Mouse (Mus musculus): ENCODE data around the gene Tfeb. TPM values are rescaled to one million over a fixed set of nuclear protein-coding genes. Genes with fewer than 3 reads are reported as not detected.
A peak's percentile ranks its signal among the peaks of the same experiment; 100 is the strongest.

Tfeb gene
- total RNA-seq, 2 experiments from 2014 or later: 11.8 to 17.4 TPM

DNA sequence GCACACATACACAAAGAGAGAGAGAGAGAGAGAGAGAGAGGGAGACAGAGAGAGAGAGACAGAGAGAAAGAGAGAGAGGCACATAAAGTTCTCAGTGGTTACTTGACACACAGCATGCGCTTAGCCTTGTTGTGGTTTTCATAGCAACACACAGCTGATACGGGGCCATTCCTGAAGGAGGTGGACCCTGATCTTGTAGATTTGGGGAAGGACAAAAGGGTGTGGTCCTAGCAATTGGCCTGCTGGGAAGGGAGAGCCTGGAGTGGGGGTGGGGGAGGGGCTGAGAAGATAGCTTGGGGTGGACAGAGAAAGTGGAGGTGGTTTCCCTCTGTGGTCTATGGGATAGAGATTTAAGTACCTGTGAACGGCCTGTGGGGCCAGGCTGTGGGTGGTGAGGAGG lies 26.8 kb upstream of the Tfeb start:
- no peak for DNase-seq (ENCODE audit: extremely low spot score in 1 of 2, low spot score in 1 of 2)

DNA sequence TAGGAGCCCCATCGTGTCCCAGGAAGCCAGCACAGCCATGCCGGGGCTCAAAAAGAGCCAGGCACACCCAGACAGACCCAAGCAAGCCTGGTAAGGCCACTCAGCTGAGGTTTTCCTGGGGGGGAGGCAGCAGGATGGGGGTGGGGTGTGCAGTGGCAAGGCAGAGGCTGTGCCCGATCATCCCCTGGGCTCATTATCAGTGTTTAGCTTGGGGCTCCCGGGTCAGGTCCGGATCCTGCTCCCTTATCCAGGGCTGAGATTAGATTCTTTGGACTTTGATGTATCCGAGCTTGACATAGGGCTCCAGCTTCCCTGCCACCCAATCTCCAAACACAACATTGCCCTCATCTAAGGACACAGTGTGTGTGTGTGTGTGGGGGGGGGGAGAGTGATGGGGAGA lies 24.9 kb upstream of the Tfeb start:
- no peak for DNase-seq (ENCODE audit: extremely low spot score in 1 of 2, low spot score in 1 of 2)

GRCm38 (mm10) chr17:47712889-47713571 lies 23.8 kb upstream of the Tfeb start:
- no peak for DNase-seq (ENCODE audit: extremely low spot score in 1 of 2, low spot score in 1 of 2)

DNA sequence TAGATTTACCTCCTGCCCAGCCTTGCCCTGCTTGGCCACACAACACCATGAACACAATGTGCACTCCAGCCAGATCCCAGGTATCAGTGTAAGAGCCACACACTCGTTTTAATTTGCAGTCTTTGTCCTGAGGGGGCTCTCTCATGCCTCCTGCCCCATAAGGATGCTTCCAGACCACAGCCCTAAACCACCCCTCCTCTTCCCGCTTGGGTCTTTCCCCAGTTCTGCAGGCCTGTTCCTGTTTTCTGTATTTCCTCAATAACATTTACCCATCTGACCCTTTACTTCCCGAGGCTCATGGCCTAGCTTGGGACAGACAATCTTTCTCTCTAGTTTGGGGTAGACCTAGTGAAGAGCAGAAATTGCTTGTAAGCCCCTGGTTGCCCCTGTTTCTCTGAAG lies 21.8 kb upstream of the Tfeb start:
- DNase-seq (ENCODE audit: extremely low spot score in 1 of 2, low spot score in 1 of 2): no peak

GRCm38 (mm10) chr17:47721183-47721582 lies 15.6 kb upstream of the Tfeb start:
- DNase-seq (ENCODE audit: extremely low spot score in 1 of 2, low spot score in 1 of 2): no peak

GRCm38 (mm10) chr17:47726566-47726965 lies 10.3 kb upstream of the Tfeb start, which contains the start of gene Pgc:
Gene Pgc, plus strand, starts transcription at chr17:47726842.
- no peak for DNase-seq (ENCODE audit: extremely low spot score in 1 of 2, low spot score in 1 of 2)

GRCm38 (mm10) chr17:47730633-47731575 lies 5.9 kb upstream of the Tfeb start:
- DNase-seq (ENCODE audit: extremely low spot score in 1 of 2, low spot score in 1 of 2): no peak

DNA sequence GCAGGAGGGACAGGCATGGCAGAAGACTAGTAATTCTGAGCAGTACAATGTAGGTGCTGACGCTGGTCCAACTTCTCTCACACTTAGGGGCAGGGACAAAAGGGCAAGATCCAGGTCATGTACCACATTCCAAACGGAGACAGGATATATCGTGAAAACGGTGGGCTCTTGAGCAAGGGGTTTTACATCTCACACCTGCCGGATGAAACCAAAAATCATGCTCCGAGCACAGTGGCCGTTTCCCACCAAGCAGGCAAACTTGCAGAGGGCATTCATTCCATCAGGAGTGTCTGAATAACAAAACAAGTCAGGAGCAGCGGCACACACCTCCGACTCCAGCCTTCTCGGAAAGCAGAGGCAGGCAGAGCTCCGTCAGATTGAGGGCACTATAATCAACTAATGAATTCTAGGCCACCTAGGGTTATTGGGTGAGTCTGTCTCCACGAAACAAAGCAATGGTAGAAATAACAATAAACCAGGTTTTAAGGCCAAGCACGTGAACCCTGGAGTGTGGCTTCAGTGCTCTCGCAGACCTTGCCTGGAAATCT lies 1.2 kb upstream of the Tfeb start:
- DNase-seq (ENCODE audit: extremely low spot score in 1 of 2, low spot score in 1 of 2): no peak

- peak; percentile 54 to 55 for DNase-seq (ENCODE audit: extremely low spot score in 1 of 2, low spot score in 1 of 2)
Measured at GRCm38 (mm10) chr17:47737271-47738065, 638 bp downstream of the Tfeb start.

GRCm38 (mm10) chr17:47738066-47738878 lies 1.4 kb downstream of the Tfeb start:
- DNase-seq (ENCODE audit: extremely low spot score in 1 of 2, low spot score in 1 of 2): no peak

DNA sequence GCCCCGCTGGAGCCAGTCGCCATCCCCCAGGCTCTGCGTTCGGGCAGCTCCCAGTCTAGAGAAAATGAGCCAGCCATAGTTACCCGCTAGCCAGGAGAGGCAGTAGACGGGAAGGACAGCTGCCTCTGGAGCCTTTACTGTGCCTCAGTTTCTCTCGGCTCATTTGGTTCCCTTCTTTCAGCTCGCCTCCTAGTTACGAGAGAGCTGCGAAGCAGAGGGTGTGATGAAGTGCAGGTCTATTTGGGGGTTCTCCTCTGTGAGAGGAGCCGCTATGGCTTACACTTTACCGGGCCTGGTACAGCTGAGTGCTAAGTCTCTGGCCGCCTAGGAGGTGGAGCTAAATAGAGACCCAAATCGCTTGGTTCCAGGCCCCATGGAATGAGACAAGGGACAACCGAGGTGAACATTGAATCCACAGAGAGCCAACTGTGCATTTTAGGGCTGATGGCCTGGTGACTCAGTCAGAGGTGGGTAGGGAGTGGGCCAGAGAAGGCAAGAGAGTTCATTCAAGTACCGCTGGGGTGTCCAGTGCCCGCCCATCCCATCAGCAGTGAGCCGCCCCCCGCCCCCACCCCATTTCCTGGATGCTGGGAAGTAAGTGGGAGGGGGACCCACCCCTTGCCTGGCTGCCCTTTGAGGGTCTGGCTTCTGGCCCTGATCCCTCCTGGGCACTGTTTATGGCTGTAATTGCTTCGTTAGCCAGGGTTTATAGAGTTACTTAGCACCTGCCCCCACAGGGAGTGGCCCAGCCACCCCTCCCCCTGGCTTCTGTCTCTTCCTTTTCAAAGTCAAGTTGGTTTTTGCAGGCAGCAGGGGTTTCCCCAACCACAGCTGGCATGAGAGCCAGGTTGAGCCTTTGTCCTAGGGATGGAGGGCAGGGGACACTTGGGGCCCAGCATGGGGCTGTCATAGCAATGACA lies 2.3 kb downstream of the Tfeb start:
- no peak for DNase-seq (ENCODE audit: extremely low spot score in 1 of 2, low spot score in 1 of 2)

DNA sequence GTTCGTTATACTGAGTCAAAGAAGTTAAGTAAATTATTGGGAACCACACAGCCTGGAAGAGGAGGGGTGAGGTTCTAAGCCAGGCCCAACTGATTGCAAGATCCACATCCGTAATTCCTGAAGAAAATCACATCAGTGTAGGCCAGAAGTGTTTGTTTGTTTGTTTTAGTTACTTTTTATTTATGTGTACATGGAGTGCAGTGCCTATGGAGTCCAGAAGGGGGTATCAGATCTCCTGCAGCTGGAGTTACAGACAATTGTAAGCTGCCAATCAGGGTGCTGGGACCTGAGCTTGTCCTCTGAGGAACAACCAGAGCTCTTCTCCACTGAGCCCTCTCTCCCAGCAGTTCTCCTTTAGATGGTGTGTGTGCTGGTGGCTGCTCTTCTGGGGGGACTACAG lies 3.4 kb downstream of the Tfeb start:
- no peak for DNase-seq (ENCODE audit: extremely low spot score in 1 of 2, low spot score in 1 of 2)

DNA sequence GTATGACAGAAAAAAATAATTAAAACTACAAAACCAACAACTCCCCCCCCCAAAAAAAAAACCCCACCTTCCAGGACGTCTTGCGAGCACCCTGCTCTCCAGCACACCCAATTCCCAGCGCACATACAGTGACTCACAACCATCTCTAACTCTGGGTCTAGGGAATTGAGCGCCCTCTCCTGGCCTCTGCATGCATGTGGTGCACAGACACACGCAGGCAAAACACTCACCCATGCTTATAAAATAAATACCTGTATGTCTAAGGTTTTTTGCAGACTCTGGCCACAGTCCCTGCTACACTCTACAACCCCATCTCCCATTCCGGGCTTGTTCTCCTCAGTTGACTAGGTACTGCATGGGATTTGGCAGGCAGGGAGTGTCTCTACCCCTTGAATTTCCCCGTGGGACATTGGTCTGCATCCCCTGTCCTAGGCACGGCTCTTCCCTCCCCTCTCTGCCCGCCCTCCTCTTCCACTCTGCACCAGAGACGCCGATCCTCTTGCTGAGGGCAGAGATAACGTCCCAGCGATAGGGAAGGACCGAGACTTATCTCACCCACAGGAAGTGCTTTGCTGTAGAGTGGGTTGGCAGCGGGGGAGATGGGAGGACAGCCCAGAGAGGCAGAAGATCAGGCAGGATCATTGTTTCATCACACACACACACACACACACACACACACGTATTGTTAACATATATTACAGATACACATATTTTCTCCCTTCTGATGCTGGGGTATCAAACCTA lies 6.3 kb downstream of the Tfeb start:
- DNase-seq (ENCODE audit: extremely low spot score in 1 of 2, low spot score in 1 of 2): no peak

DNA sequence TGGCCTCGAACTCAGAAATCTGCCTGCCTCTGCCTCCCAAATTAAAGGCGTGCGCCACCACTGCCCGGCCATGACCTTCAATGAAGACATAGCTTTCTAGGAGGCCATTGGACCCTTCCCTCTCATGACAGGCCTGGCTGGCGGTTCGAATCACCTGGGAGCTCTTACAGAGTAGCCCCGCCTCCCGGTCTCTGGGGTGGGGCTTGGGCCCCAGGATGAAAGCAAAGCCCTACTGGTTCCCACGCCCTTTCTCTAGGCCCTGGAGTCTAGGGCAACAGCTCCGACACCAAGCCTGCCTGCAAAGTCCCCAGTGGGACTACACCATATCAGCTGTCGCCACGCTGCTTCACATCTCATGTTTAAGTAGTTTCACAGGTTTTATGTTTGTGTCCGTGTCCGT lies 7.3 kb downstream of the Tfeb start:
- no peak for DNase-seq (ENCODE audit: extremely low spot score in 1 of 2, low spot score in 1 of 2)

DNA sequence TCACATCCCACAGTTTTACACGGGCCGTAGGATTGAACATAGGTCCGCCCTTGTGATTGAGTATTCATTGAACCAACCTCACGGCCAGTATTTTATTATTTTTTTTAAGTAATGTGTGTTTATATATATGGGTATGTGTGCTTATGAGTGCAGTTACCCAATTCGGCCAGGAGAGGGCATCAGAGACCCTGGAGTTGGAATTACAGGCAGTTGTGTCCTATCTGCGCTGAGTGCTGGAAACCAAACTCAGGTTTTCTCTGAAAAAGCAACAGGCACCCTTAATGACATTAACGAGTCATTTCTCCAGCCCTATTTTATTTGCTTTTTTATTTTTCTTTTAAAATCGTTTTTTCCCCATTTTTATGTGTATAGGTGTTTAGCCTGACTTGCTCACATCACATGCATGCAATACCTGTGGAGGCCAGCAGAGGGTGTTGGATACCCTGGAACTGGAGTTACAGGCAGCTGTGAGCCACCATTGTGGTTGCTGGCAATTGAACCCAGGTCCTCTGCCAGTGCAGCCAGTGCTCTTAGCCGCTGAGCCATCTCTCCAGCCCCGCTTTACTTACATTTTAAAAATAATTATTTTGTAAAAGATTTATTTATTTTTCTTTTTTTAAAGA lies 8.0 kb downstream of the Tfeb start:
- DNase-seq (ENCODE audit: extremely low spot score in 1 of 2, low spot score in 1 of 2): no peak

DNA sequence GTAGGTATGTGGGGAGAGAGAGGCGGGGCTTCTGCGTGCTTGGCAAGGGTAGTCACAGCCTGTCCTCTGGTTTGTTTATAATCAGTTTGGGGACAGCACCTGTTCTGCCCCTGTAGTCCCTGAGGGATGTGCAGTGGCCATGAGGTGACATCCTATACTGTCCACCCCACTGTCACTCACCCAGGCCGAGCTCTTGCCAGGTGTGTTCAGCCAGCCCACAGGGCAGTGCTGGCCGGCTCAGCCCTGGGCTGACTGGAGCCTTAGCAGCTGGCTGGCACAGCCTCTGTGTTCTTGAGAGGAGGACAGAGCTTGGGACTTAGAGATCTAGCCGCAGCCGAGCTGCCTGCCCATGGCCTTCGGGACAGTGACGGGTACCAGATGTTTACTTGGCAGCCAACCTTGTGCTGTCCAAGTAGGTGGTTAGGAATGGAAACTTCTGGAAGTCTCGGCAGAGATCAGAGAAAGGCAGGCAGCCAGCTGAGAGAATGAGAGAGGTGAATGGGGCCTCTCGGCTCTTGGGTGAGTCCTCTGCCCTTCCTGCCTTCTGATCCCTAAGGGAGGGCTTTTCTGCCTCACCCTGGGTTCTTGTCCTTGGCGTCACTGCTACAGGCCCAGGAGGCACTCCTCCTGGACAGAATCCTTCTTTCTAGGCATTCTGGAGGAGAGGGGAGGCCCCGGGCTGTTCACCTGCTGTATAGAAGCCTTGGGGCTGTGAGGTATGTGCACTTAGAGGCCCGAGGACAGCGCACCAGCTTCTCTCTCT lies 12.1 kb downstream of the Tfeb start:
- no peak for DNase-seq (ENCODE audit: extremely low spot score in 1 of 2, low spot score in 1 of 2)

- DNase-seq (ENCODE audit: extremely low spot score in 1 of 2, low spot score in 1 of 2): no peak
Measured at GRCm38 (mm10) chr17:47749626-47750025, 12.8 kb downstream of the Tfeb start.
